Mouse (Mus musculus) cortical plate, adult 2 months (tissue): ENCODE measurements around the gene Kpna4.

Source experiments
- CTCF ChIP-seq: fragments of 200-500 bp; IDR thresholded peaks from 2 replicates; pipeline ENCODE4 v1.5.1; 2011; ENCODE audit warnings: mild to moderate bottlenecking, control low read depth, low read length; ENCODE audit not compliant: insufficient read depth; ENCODE audit errors: extremely low read depth
- POLR2A ChIP-seq: fragments of 200-500 bp; IDR thresholded peaks from 2 replicates; pipeline ENCODE4 v1.6.1; 2011; ENCODE audit warnings: mild to moderate bottlenecking, low read length, control low read depth; ENCODE audit not compliant: insufficient read depth; ENCODE audit errors: extremely low read depth

DNA sequence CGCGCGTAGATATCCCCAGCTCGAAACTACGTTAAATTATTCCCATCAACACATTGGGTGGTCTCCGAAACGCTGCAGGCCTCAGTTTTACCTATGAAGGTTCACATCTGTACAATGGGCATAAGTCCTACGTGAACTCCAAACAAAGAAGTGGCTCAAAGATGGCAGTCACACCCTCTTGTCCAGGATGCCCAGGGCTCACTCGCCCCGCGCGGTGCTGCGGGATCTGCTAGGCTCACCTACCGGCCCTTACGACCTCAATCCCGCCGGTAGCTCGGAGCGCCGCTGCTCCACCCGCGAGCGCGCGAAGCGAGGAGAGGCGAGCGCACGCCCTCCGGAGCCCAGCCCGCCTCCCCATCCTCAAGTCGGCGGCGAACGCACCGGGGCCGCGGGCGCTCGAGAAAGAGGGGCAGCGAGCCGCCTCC lies 82.7 kb downstream of the Kpna4 start:
- TF ChIP-seq CTCF (no peak), POLR2A (no peak)
